Mouse (Mus musculus) macrophage (primary cell): ENCODE data around the gene Cryz. TPM values are rescaled to one million over a fixed set of nuclear protein-coding genes. Genes with fewer than 3 reads are reported as not detected.
"Not testable (repeated sequence)": the region's sequence is repeated elsewhere in the genome, so short reads cannot be mapped to it uniquely, and the experiment has no call there.

Source experiments
- H3K27ac ChIP-seq: fragments of 350-480 bp; formaldehyde crosslinking; 2 replicates; pipeline ENCODE4 v1.9.0; 2021
- H3K36me3 ChIP-seq: fragments of 350-480 bp; formaldehyde crosslinking; 2 replicates; pipeline ENCODE4 v1.9.0; 2021; ENCODE audit errors: inconsistent target
- H3K4me3 ChIP-seq: fragments of 350-480 bp; formaldehyde crosslinking; 2 replicates; pipeline ENCODE4 v1.9.0; 2021; ENCODE audit errors: inconsistent target
- H3K79me2 ChIP-seq: fragments of 350-480 bp; formaldehyde crosslinking; 2 replicates; pipeline ENCODE4 v1.9.0; 2021; ENCODE audit errors: inconsistent target
- WGBS: methylation state at CpG from one replicate; pipeline ENCODE4 v1.1.7; 2026; ENCODE audit warnings: inconsistent platforms; ENCODE audit not compliant: missing documents; 5-methylcytosine and 5-hydroxymethylcytosine counted together
- polyA plus RNA-seq: library from polyadenylated mRNA; stranded (reverse); fragments of 250-400 nt; gene quantifications from 3 replicates; pipeline ENCODE4 v1.2.4, GENCODE M21; 2018; ENCODE audit warnings: inconsistent platforms

Gene Cryz
- polyA plus RNA-seq, 1 experiment from 2014 or later, result 7.0 TPM

GRCm38 (mm10) chr3:154591621-154592020, 4.9 kb upstream of the Cryz start:
- H3K4me3 ChIP-seq, result no peak overlapping the region
- H3K27ac ChIP-seq, result no peak overlapping the region
- no peaks in the 10 kb centered on the region for H3K79me2 ChIP-seq
- H3K36me3 ChIP-seq, result no peaks in the 10 kb centered on the region
- 71% methylated on average over 3 of the region's 3 CpGs for WGBS

DNA sequence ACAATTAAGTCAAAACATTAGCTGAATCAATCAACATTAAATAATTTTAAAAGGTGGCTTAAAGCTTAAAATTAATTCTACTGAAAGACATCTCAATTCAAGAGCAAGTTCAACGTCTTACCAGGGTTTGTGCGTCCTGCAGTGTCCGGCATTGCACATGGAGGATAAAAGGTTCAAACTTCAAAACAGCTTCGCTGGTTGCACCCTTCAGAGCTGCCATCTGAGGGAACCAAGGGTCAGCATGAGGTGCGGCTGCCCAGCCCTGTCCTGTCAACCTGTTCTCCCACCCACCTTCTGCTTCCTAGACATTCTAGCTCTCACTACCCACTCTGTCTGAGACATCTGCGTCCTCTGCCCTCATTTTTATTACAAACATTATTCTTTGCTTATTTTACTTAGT, 2.9 kb upstream of the Cryz start:
- Histone ChIP-seq H3K4me3 (no peak overlapping the region), H3K36me3 (no peaks in the 10 kb centered on the region), H3K27ac (no peak overlapping the region), H3K79me2 (no peaks in the 10 kb centered on the region)
- WGBS, result 96% methylated on average over 6 of the region's 6 CpGs

DNA sequence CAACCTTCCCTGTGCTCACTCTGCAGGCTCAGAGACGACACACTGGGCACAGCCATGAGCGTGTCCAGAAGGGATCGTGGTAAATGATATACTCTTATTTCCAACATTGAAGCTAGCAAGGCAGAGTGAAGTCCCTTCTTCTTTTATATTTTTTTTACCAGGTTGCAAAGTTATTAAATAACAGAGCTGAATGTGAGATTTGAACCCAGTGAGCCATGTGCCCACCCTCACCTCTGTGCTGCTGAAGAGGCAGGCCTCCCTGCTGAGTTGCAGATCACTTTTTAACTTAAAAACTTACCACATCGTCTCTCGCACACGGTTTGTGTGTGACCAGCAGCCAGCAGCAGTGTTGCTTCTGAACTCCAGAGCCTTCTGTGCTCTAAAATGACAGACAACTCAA, 2.4 kb upstream of the Cryz start:
- WGBS, result 96% methylated on average over 6 of the region's 6 CpGs
- H3K27ac ChIP-seq, result no peak overlapping the region

GRCm38 (mm10) chr3:154596934-154597554, 533 bp downstream of the Cryz start, which contains the start of gene Tyw3:
Gene Tyw3, minus strand, starts transcription at chr3:154597104.
- Histone ChIP-seq H3K79me2 (no peaks in the 10 kb centered on the region), H3K27ac (peak within 1 kb of the TSS; percentile 54), H3K4me3 (peak within 1 kb of the TSS; percentile 80), H3K36me3 (no peaks in the 10 kb centered on the region)
- under 1% methylated on average over 38 of the region's 38 CpGs for WGBS

More for the DNA sequence above, 2.4 kb upstream of the Cryz start:
- Histone ChIP-seq H3K4me3 (no peak overlapping the region), H3K36me3 (no peaks in the 10 kb centered on the region), H3K79me2 (no peaks in the 10 kb centered on the region)

DNA sequence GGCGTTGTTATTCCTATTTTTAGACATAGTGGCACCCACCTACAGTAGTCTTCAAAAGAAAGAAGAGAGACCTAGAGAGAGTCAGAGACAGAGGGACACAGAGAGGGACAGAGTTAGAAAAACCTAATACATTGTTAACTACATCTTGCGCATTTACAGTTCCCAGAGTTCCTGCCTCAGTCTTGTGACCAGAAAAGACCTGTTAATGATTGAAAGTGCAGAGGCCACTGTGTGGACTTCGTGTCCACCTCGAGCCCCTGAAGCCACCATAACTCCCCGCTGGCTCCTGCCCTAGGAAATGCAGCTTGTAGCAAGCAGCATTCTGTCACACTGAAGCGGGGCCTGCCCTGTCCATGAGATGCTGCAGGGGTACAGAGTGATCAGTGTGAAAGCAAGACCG, 1.1 kb downstream of the Cryz start:
- WGBS, result 63% methylated on average over 7 of the region's 7 CpGs
- H3K27ac ChIP-seq, result peak overlapping the region; percentile 54; the same call in 1 of the 2 replicates

GRCm38 (mm10) chr3:154602141-154602540, 5.6 kb downstream of the Cryz start:
- Histone ChIP-seq H3K4me3 (no peak overlapping the region), H3K79me2 (no peaks in the 10 kb centered on the region), H3K36me3 (no peaks in the 10 kb centered on the region), H3K27ac (no peak overlapping the region)

More for the DNA sequence above, 1.1 kb downstream of the Cryz start:
- Histone ChIP-seq H3K4me3 (peak overlapping the region; percentile 80), H3K36me3 (no peaks in the 10 kb centered on the region), H3K79me2 (no peaks in the 10 kb centered on the region)

DNA sequence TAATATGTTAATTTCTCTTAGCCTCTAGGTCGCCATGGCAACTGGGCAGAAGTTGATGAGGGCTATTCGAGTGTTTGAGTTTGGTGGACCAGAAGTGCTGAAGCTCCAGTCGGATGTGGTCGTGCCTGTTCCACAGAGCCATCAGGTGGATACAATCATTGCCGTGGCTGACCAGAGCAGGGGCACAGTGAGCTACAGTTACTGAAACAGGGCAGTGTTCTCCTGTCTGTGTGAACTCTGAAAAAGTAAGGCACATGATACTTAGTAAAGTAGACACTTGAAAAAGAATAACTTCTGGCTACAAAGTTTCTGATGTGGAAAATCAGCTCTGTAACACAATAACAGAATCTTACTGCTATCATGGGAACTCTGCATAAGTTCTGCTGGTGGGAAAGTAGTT, 8.4 kb downstream of the Cryz start:
- no peaks in the 10 kb centered on the region for H3K79me2 ChIP-seq
- no peaks in the 10 kb centered on the region for H3K36me3 ChIP-seq
- 92% methylated on average over 5 of the region's 5 CpGs for WGBS
- no peak overlapping the region for H3K27ac ChIP-seq
- H3K4me3 ChIP-seq, result no peak overlapping the region

GRCm38 (mm10) chr3:154607896-154608295, 11.4 kb downstream of the Cryz start:
- no peaks in the 10 kb centered on the region for H3K36me3 ChIP-seq
- H3K79me2 ChIP-seq, result no peaks in the 10 kb centered on the region
- H3K4me3 ChIP-seq, result no peak overlapping the region
- 80% methylated on average over 1 of the region's 1 CpGs for WGBS
- no peak overlapping the region for H3K27ac ChIP-seq

DNA sequence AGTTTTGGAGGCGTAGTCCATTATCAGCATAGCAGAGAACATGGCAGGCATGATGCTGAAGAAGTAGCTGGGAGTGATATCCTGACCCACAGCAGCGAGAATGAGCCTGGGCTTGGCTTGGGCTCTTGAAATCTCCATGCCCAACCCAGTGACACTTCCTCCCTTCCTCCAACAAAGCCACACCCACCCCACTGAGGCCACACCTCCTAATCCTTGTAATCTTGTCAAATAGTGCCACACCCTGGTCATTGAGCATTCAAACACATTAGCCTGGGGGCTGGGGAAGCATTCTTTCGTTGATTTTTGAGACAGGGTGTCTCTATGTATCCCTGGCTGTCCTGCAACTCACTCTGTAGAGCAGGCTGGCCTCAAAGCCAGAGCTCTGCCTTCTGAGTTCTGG, 15.4 kb downstream of the Cryz start:
- Histone ChIP-seq H3K79me2 (no peaks in the 10 kb centered on the region), H3K36me3 (no peaks in the 10 kb centered on the region)
- 85% methylated on average over 3 of the region's 3 CpGs for WGBS

DNA sequence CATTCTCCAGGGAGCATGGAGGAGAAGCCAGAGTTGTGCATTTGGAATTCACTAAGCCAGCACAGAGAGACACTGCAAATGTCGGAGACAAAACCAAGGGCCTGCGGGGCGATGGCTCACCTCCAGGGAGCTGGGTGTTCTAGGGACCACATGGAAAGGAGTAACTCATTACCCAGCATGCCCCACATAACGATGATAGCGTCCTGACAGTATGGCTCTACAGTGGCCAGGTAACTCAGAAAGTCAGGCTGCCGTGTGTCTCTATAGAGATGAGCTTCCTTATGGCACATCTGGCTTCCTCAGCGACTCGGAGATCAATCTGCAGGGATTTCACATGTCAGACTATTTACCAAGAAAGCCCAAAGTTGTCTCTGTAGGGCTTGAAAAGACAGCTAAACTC, 18.3 kb downstream of the Cryz start:
- no peaks in the 10 kb centered on the region for H3K36me3 ChIP-seq
- H3K4me3 ChIP-seq, result no peak overlapping the region
- H3K79me2 ChIP-seq, result no peaks in the 10 kb centered on the region
- no peak overlapping the region for H3K27ac ChIP-seq
- WGBS, result 97% methylated on average over 8 of the region's 8 CpGs

More for the DNA sequence above, 15.4 kb downstream of the Cryz start:
- no peak overlapping the region for H3K4me3 ChIP-seq
- no peak overlapping the region for H3K27ac ChIP-seq

GRCm38 (mm10) chr3:154615304-154615703, 18.8 kb downstream of the Cryz start:
- Histone ChIP-seq H3K36me3 (no peaks in the 10 kb centered on the region), H3K79me2 (no peaks in the 10 kb centered on the region), H3K27ac (no peak overlapping the region), H3K4me3 (no peak overlapping the region)
- WGBS, result 95% methylated on average over 7 of the region's 7 CpGs

GRCm38 (mm10) chr3:154616106-154616505, 19.6 kb downstream of the Cryz start:
- Histone ChIP-seq H3K79me2 (no peaks in the 10 kb centered on the region), H3K4me3 (no peak overlapping the region), H3K36me3 (no peaks in the 10 kb centered on the region), H3K27ac (no peak overlapping the region)
- 92% methylated on average over 4 of the region's 4 CpGs for WGBS

GRCm38 (mm10) chr3:154628284-154628683, 31.8 kb downstream of the Cryz start:
- Histone ChIP-seq H3K4me3 (no peak overlapping the region), H3K27ac (no peak overlapping the region), H3K79me2 (no peaks in the 10 kb centered on the region), H3K36me3 (no peaks in the 10 kb centered on the region)

DNA sequence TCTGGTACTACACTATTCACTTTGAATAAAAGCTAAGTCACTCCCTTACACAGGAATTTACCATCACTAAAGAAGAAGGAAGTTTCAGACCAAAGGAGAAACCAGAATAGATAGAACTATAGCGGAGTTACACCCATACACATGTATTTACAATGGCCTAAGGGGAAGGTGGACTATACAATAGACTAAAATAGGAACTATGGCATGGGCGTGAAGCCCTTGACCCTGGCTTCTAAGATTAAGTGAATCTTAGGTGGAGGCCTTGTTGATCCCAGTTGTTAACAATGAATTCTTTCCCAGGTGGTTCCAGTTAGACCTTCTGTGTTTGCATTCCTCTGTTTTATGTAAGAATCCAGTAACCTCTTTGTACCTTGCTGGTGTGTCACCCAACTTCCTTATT, 34.8 kb downstream of the Cryz start:
- 87% methylated on average over 2 of the region's 2 CpGs for WGBS
- H3K36me3 ChIP-seq, H3K27ac ChIP-seq, H3K4me3 ChIP-seq, H3K79me2 ChIP-seq: not testable (repeated sequence)

DNA sequence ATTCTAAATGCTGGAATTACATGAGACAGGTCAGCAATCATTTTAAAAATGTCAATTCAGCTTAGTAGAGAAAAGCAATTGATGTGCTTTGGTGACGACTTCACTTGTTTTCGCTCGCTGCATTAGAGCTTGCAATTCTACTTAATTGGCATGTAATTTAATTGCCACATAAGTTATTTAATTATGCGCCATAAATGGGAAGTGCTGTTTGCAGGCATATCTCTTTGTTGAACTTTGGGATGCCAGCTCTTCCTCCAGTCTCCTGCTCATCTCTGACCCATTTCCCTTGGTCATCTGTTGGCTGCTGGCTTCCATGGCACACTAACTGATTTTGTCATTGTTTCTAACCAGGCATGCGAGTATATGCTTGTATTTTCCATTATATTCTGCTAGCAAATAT, 36.6 kb downstream of the Cryz start:
- Histone ChIP-seq H3K36me3 (no peaks in the 10 kb centered on the region), H3K79me2 (no peaks in the 10 kb centered on the region), H3K4me3 (no peak overlapping the region), H3K27ac (no peak overlapping the region)
- WGBS, result 97% methylated on average over 5 of the region's 5 CpGs
